Mouse (Mus musculus) CH12.LX (cell line): ENCODE measurements around the gene Vsig2.

ENCODE experiments used
- CHD2 ChIP-seq: IDR thresholded peaks from 2 replicates; pipeline ENCODE4 v1.6.1; 2011; ENCODE audit warnings: low read length, improper control_type of control experiment
- CTCF ChIP-seq, 2 experiments: IDR thresholded peaks in 1 of 2; conservative IDR thresholded peaks in 1 of 2; 2 replicates each; pipeline ENCODE4 v1.5.1; 2011 to 2012; ENCODE audit warnings: low read depth in 2 of 2, low read length in 2 of 2, improper control_type of control experiment in 1 of 2, inconsistent platforms in 1 of 2, mild to moderate bottlenecking in 1 of 2, moderate library complexity in 1 of 2
- HCFC1 ChIP-seq: IDR thresholded peaks from 2 replicates; pipeline ENCODE4 v1.6.1; 2012; ENCODE audit warnings: low read depth, mild to moderate bottlenecking, inconsistent platforms, low read length, improper control_type of control experiment
- MAFK ChIP-seq: IDR thresholded peaks from 2 replicates; pipeline ENCODE4 v1.6.1; 2011; ENCODE audit warnings: low read length, improper control_type of control experiment; ENCODE audit not compliant: insufficient replicate concordance
- MAZ ChIP-seq: IDR thresholded peaks from 2 replicates; pipeline ENCODE4 v1.6.1; 2012; ENCODE audit warnings: low read depth, mild to moderate bottlenecking, inconsistent platforms, low read length, improper control_type of control experiment, moderate library complexity
- MXI1 ChIP-seq: IDR thresholded peaks from 2 replicates; pipeline ENCODE4 v1.6.1; 2011; ENCODE audit warnings: mild to moderate bottlenecking, low read depth, low read length, improper control_type of control experiment
- NELFE ChIP-seq: IDR thresholded peaks from 2 replicates; pipeline ENCODE4 v1.6.1; 2011; ENCODE audit warnings: low read depth, low read length, improper control_type of control experiment
- POLR2A ChIP-seq: IDR thresholded peaks from 2 replicates; pipeline ENCODE4 v1.6.1; 2011; ENCODE audit warnings: low read depth, mild to moderate bottlenecking, improper control_type of control experiment, low read length
- RAD21 ChIP-seq: IDR thresholded peaks from 2 replicates; pipeline ENCODE4 v1.6.1; 2011; ENCODE audit warnings: low read depth, mild to moderate bottlenecking, low read length, improper control_type of control experiment, moderate library complexity
- ZMIZ1 ChIP-seq: IDR thresholded peaks from 2 replicates; pipeline ENCODE4 v1.6.1; 2012; ENCODE audit warnings: low read depth, mild to moderate bottlenecking, inconsistent platforms, low read length, improper control_type of control experiment
- ZNF384 ChIP-seq: IDR thresholded peaks from 2 replicates; pipeline ENCODE4 v1.6.1; 2012; ENCODE audit warnings: low read depth, low read length, improper control_type of control experiment, inconsistent platforms

DNA sequence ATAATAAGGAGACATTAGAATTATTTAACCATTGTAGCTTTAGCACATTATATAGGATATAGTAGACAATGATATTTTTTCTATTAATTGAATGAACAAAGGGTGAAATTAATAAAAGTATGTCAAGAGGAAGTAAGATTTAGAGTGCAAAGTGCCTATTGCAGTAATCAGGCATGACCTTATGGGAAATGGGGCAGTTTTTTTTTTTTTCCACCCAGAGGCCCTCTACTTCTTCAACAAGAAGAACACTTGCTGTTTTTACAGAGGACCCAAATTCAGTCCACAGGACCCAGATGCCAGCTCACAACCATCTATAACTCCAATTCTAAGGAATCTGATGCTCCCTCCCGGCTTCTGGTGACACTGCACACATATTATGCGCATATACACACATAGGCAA lies 21.6 kb downstream of the Vsig2 start:
- TF ChIP-seq CTCF (conservative IDR thresholded peaks at IDR 0.05 in 1 of 2, IDR thresholded peaks at IDR 0.05 in 1 of 2; ENCODE audit: low read depth in 2 of 2, low read length in 2 of 2): no peak
- TF ChIP-seq ZNF384: 0 out of 2 replicates have a peak, but pooled peaks have one; percentile 28
- TF ChIP-seq ZMIZ1: no peak
- TF ChIP-seq RAD21: no peak
- TF ChIP-seq POLR2A: no peak
- TF ChIP-seq NELFE: no peak
- TF ChIP-seq MXI1: no peak
- no peak for TF ChIP-seq MAFK
- no peak for TF ChIP-seq HCFC1
- no peak for TF ChIP-seq CHD2
- no peak for TF ChIP-seq MAZ
